Mouse (Mus musculus) forebrain, embryonic 16.5 days (tissue): ENCODE measurements around the gene Nr5a1. TPM values are rescaled to one million over a fixed set of nuclear protein-coding genes. Genes with fewer than 3 reads are reported as not detected.

Experiments
- ATAC-seq: fragments of 200-750 bp; cut with Nextera tagmentation; 2 replicates; pipeline ENCODE4 v1.8.0; 2017; ENCODE audit warnings: mild to moderate bottlenecking, moderate library complexity
- H3K27ac ChIP-seq: fragments of 300-500 bp; sonication (generic); 2 replicates; pipeline ENCODE4 v1.5.1; 2014; ENCODE audit warnings: low read length, control low read depth
- H3K27me3 ChIP-seq: fragments of 300-500 bp; sonication (generic); replicated peaks from 2 replicates; pipeline ENCODE4 v1.6.1; 2014; ENCODE audit warnings: low read length; ENCODE audit not compliant: control insufficient read depth, insufficient read depth
- H3K36me3 ChIP-seq: fragments of 300-500 bp; sonication (generic); 2 replicates; pipeline ENCODE4 v1.6.1; 2014; ENCODE audit not compliant: control insufficient read depth, insufficient read depth
- H3K4me1 ChIP-seq: fragments of 300-500 bp; sonication (generic); replicated peaks from 2 replicates; pipeline ENCODE4 v1.6.1; 2014; ENCODE audit warnings: low read length; ENCODE audit not compliant: control insufficient read depth, insufficient read depth
- H3K4me2 ChIP-seq: fragments of 300-500 bp; sonication (generic); 2 replicates; pipeline ENCODE4 v1.6.1; 2014; ENCODE audit warnings: mild to moderate bottlenecking, low read length, control low read depth
- H3K4me3 ChIP-seq: fragments of 300-500 bp; sonication (generic); replicated peaks from 2 replicates; pipeline ENCODE4 v1.5.1; 2014; ENCODE audit warnings: mild to moderate bottlenecking, low read length, control low read depth
- H3K9ac ChIP-seq: fragments of 300-500 bp; sonication (generic); replicated peaks from 2 replicates; pipeline ENCODE4 v1.6.1; 2014; ENCODE audit warnings: low read depth, low read length, control low read depth
- H3K9me3 ChIP-seq: fragments of 300-500 bp; sonication (generic); 2 replicates; pipeline ENCODE4 v1.6.1; 2016; ENCODE audit warnings: low read length; ENCODE audit not compliant: control insufficient read depth
- WGBS: fragments of 180-500 bp; shearing (Covaris S2); extraction: QIAGEN DNeasy Blood & Tissue Kit; methylation state at CpG from one replicate; pipeline ENCODE4 v1.1.7; 2014; 5-methylcytosine and 5-hydroxymethylcytosine counted together
- polyA plus RNA-seq: library from polyadenylated mRNA; unstranded; fragments of >200 nt; fragmentation: Nextera tagmentation; extraction: Ambion mirVana; gene quantifications from 2 replicates; pipeline ENCODE4 v1.2.1, GENCODE M21; 2015

Nr5a1 gene
- polyA plus RNA-seq, 1 experiment from 2014 or later: 0.84 TPM

- Histone ChIP-seq H3K4me3 (peak overlapping the region; percentile 21), H3K9ac (no peak overlapping the region; the same call in 1 of the 2 replicates), H3K9me3 (no peaks in the 10 kb centered on the region), H3K36me3 (no peaks in the 10 kb centered on the region), H3K27ac (no peak overlapping the region), H3K4me2 (peak overlapping the region; percentile 39), H3K4me1 (peaks cover 20% of the 10 kb centered on the region), H3K27me3 (peaks cover 67% of the 10 kb centered on the region)
- ATAC-seq: no peak
- WGBS: under 1% methylated on average over 74 of the region's 75 CpGs
Observed at GRCm38 (mm10) chr2:38710304-38711241, 3.8 kb downstream of the Nr5a1 start.

DNA sequence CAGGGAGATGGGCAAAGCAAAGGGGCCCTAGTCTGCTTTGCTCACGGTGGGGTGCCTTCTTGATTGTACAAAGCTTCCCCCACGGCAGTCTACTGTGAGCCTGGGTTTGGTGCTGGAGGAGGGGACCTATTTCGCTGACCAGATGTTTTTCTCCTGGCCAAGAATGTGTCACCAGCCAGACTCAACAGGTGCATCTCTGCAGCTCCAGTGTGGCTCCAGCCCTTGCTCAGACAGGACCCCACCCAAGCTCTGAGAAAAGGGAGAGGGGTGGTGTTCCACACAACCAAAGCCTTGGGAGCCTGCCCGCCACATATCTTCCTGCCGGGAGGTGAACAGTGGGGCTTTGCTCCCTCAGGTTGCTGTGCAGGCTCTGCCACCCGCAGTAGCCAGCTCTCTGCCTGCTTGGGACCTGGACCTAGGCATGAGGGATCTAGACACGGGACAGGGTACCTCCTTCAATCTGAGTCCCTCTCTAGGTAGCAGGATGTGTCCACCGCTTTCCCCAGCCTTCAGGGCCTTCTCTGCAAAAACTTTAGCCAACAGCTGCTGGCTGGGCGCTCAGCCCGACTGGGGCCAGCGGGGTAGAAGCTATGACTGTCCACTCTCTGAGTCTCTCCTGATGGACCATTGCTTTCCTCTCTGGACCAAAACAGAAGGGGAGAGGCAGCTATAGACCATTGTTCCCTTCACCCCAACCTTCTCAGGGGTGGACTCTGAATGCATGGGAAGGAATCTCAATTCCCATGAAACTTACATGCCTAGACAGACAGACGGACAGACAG, 5.2 kb downstream of the Nr5a1 start:
- no peak for ATAC-seq
- peaks cover 75% of the 10 kb centered on the region for H3K27me3 ChIP-seq
- WGBS: 22% methylated on average over 12 of the region's 12 CpGs
- no peak overlapping the region for H3K9ac ChIP-seq
- no peak overlapping the region for H3K4me3 ChIP-seq
- H3K36me3 ChIP-seq: no peaks in the 10 kb centered on the region
- no peaks in the 10 kb centered on the region for H3K9me3 ChIP-seq
- H3K27ac ChIP-seq: no peak overlapping the region
- peaks cover 20% of the 10 kb centered on the region for H3K4me1 ChIP-seq
- no peak overlapping the region for H3K4me2 ChIP-seq

DNA sequence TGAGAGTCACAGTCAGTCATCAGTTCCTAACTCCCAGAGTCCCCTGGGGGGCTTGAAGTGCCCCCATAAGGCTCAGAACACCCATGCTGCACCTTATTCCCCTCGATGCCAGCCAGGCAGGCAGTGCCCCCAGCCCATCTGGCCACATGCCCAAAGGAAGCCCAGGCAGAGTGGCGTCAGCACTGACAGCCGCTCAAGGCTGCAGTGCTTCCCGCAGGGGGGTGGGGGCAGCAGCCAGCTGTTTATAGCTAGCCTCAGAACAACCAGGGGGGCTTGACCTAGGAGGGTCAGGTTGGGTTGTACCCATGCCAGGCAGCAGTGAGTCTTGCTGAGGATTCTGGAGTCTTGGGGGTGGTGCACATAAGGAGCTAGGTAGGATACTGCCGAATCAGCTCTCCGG, 7.7 kb downstream of the Nr5a1 start:
- H3K36me3 ChIP-seq: no peaks in the 10 kb centered on the region
- no peak overlapping the region for H3K9ac ChIP-seq
- no peaks in the 10 kb centered on the region for H3K9me3 ChIP-seq
- no peak overlapping the region for H3K4me3 ChIP-seq
- no peak overlapping the region for H3K4me2 ChIP-seq
- WGBS: 34% methylated on average over 6 of the region's 6 CpGs
- H3K4me1 ChIP-seq: peaks cover 14% of the 10 kb centered on the region
- H3K27me3 ChIP-seq: peaks cover 66% of the 10 kb centered on the region
- ATAC-seq: no peak
- H3K27ac ChIP-seq: no peak overlapping the region

GRCm38 (mm10) chr2:38705036-38705435, 9.3 kb downstream of the Nr5a1 start:
- no peak overlapping the region for H3K9ac ChIP-seq
- H3K36me3 ChIP-seq: no peaks in the 10 kb centered on the region
- H3K4me2 ChIP-seq: no peak overlapping the region
- H3K27ac ChIP-seq: no peak overlapping the region
- H3K4me3 ChIP-seq: no peak overlapping the region
- WGBS: 79% methylated on average over 4 of the region's 4 CpGs
- H3K9me3 ChIP-seq: no peaks in the 10 kb centered on the region
- H3K27me3 ChIP-seq: peaks cover 74% of the 10 kb centered on the region
- H3K4me1 ChIP-seq: no peaks in the 10 kb centered on the region; the same call in 1 of the 2 replicates
- no peak for ATAC-seq

DNA sequence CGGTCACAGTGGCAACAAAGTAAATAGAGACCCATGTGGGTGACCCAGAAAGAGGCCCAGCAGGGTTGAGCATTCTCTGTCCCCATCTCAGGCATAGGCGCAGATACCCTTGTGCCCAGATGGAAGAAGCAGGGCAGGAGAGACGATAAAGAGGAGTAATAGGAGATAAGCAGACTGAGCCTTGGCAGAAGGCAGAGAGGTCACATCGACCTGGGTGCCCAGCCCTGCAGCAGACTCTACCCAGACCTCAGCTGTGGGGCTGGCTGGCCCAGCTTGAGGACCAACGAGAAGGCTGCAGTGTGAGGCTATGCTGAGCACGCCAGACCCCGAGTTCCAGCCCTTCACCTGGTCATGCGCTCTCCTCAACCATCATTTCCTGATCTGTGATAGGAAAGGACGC, 10.0 kb downstream of the Nr5a1 start:
- H3K27ac ChIP-seq: no peak overlapping the region
- WGBS: 88% methylated on average over 9 of the region's 9 CpGs

DNA sequence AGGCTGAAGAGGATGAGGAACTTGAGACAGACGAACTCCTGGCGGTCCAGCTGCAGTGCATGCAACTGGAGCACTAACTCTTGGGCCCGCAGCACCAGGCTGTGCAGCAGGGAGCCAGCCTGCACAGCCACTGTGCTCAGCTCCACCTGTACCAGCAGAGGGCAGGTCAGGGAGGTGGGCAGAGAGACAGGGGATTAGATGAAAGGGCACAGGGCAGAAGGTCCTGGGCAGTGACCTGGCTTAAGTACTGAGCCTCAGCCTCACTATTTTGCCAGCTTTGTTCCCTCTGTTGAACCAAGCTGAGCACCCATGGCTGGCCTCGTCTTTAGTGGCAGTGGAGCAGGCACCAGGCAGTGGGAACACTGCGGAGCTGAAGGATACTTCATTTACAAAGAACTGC, 14.2 kb downstream of the Nr5a1 start:
- no peak overlapping the region for H3K4me3 ChIP-seq
- peaks cover 4% of the 10 kb centered on the region for H3K4me1 ChIP-seq
- H3K36me3 ChIP-seq: no peaks in the 10 kb centered on the region
- no peaks in the 10 kb centered on the region for H3K9me3 ChIP-seq
- peaks cover 75% of the 10 kb centered on the region for H3K27me3 ChIP-seq
- no peak overlapping the region for H3K27ac ChIP-seq
- 57% methylated on average over 5 of the region's 5 CpGs for WGBS
- H3K9ac ChIP-seq: no peak overlapping the region
- no peak for ATAC-seq
- H3K4me2 ChIP-seq: no peak overlapping the region

More for the DNA sequence above, 10.0 kb downstream of the Nr5a1 start:
- H3K9me3 ChIP-seq: no peaks in the 10 kb centered on the region
- peaks cover 73% of the 10 kb centered on the region for H3K27me3 ChIP-seq
- H3K36me3 ChIP-seq: no peaks in the 10 kb centered on the region
- H3K4me3 ChIP-seq: no peak overlapping the region
- no peak for ATAC-seq
- H3K9ac ChIP-seq: no peak overlapping the region
- no peak overlapping the region for H3K4me2 ChIP-seq
- no peaks in the 10 kb centered on the region for H3K4me1 ChIP-seq

DNA sequence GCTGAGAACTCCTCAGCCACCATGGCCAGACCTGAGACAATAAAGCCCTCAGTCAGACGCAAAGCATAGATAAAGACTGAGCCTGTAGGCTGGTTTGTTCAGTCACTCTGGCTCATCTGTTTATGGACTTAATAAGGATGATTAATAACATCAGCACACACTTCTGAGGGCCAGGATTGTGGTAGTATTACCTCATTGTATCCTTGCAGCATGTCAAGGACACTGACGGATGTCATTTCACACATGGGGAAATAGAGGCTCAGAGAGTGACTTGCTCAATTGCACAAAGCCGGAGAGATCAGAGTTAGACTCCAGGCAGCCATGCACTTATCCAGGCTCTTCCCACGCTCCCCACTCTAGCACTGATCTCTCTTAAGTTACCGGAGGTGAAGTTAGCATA, 15.7 kb downstream of the Nr5a1 start:
- 85% methylated on average over 5 of the region's 5 CpGs for WGBS
- H3K9me3 ChIP-seq: no peaks in the 10 kb centered on the region
- ATAC-seq: no peak

DNA sequence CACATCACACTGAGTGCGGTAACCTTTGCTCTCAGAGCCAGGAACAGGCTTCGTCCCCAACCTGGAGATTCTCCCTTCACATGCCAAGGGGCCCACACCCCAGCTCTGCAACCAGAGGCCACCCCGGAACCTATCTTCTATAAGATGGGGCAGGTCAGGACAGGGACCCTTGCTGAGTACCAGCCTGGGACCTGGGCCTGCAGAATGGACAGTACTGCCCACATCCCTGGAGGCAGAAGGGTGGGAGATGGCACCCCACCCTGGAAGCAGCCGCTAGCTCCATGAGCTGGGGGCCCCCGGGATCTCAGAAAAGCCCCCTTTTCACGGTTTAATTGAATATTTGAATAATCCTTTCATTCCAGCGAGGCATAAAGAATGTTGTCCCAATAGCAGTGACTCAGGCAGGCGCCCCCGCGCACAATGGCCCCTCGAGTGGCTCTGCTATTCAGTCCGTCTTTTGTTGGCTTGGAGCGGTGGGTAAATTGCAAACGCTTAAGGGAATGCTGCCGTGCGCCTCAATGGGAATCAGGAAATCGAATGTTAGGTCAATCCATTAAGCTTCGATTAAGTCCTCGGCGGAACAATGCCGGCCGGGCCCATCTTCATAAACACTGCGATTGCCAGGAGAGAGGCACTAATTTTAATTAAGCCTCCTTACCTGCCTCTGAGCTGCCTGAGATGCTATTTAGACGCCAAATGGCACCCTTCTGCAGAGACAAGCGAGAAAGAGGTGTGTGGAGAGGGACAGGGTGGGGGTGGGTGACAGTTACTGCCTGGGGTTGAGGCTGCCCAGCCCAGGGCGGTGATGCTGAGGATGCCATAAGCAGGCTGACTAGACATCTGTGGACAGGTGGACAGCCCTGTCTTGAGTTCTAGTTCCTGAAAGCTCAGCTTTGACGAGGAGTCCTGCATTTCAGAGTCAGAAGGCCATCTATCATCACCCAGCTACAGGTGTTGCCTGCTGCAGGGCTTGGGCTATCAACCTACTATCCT, 16.9 kb downstream of the Nr5a1 start:
- H3K27ac ChIP-seq: no peak overlapping the region
- ATAC-seq: 0 out of 2 replicates have a peak, but pooled peaks have one; percentile 9

More for the DNA sequence above, 15.7 kb downstream of the Nr5a1 start:
- no peak overlapping the region for H3K9ac ChIP-seq
- no peak overlapping the region for H3K4me2 ChIP-seq
- no peak overlapping the region for H3K27ac ChIP-seq
- H3K27me3 ChIP-seq: peaks cover 73% of the 10 kb centered on the region
- no peak overlapping the region for H3K4me3 ChIP-seq
- H3K4me1 ChIP-seq: peaks cover 4% of the 10 kb centered on the region
- H3K36me3 ChIP-seq: no peaks in the 10 kb centered on the region

More for the DNA sequence above, 16.9 kb downstream of the Nr5a1 start:
- WGBS: 13% methylated on average over 27 of the region's 27 CpGs
- Histone ChIP-seq H3K9ac (no peak overlapping the region), H3K4me2 (peak overlapping the region; percentile 24; the same call in 1 of the 2 replicates), H3K36me3 (no peaks in the 10 kb centered on the region), H3K27me3 (peaks cover 66% of the 10 kb centered on the region), H3K4me1 (peaks cover 4% of the 10 kb centered on the region), H3K9me3 (no peaks in the 10 kb centered on the region), H3K4me3 (no peak overlapping the region)
